Mouse (Mus musculus) adrenal gland, postnatal 36 days (tissue): ENCODE data around the gene Agt. TPM values are rescaled to one million over a fixed set of nuclear protein-coding genes. Genes with fewer than 3 reads are reported as not detected.
A peak's percentile ranks its signal among the peaks of the same experiment; 100 is the strongest.

ENCODE experiments used
- DNase-seq, 2 experiments: peaks; one replicate each; pipeline ENCODE4 v3.0.0; 2021; ENCODE audit warnings: mixed read lengths in 1 of 2
- long read RNA-seq, 2 experiments: library from polyadenylated mRNA; stranded (forward); transcript quantifications; one replicate each; pipeline ENCODE4 v2.0.0; 2021; ENCODE audit warnings: borderline sequencing depth in 2 of 2
- total RNA-seq, 2 experiments: library from RNA; stranded (reverse); gene quantifications; 2 replicates each; pipeline ENCODE4 v1.2.3; 2021

Agt gene
- 1 to 10 TPM; 3.7 to 4.0 TPM for total RNA-seq
- long read RNA-seq, experiment 1, partial matches to known transcripts: 4 of 7 reads
- long read RNA-seq, experiment 1, other reads (novel, unspliced or antisense): 0 of 7 reads
- long read RNA-seq, experiment 2: 0 reads

DNA sequence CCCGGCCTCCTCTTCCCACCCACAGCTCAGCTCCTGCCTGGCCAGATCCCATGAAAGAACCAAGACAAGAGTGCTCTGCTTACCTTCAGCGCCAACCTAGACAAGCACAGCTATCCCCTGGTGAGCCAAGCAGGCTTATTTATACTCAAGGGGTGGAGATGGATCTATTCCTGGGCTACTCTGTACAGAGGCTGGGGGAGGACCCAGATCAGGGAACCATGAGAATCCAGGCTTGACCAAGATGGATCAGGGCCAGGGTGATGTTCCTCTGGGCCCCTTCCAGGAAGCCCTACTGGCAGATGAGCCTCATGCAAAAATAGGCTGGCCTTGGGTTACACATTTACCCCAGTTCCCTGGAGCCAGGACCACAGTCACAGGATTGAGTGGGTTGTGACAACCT is at the start of gene Agt:
Gene Agt, minus strand, starts transcription at position 114 of the 400 bp plus-strand sequence.
- DNase-seq: peak; percentile 60 to 67

DNA sequence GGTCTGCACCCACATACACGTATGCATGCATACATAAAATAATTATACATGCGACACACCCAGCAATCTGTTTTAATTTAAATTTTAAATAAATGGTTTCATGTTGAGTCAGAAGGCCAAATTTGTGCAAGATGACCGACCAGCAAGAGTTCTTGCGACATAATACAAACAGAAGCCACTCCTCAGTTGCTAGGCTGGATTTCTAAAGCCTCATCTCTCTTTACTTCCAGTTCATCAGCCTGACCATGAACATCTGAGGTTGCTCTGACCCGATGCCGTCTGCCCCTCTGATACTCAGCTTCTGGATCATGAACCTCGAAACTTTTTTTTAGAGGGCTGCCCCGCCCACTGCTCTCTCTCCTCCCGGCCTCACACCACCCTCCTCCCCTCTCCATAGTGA is 48.7 kb upstream of the Agt start:
- peak in 1 of 2 experiments; percentile 42 for DNase-seq

DNA sequence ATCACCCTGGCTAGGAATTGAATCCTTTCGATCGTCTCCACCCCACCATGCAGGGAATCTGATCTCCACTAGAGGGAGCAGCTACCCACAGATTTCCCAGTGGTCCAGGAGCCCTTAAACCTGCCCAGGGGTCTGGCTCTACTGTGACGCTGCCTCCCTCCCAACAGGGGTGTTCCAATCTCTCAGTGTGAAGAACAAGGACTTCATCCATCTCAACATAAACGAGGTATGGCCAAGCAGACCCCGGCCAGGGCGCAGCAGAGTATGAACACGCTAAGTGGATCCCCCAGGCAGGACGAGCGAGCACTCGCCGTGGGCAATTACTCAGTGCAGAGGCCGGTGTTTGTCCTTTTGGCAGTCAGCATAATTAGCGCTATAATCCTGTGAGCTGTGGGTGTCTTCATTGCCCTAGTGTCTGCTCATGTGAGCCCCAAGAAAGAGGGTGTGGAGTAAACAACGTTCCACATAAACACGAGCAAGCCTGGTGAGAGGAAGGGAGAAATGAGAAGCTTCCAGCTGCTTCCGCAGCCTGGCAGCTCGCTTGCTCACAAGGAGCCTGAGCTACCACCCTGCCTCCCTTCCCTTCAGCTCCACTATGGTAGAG is 47.9 kb upstream of the Agt start:
- peak; percentile 75 to 86 for DNase-seq

DNA sequence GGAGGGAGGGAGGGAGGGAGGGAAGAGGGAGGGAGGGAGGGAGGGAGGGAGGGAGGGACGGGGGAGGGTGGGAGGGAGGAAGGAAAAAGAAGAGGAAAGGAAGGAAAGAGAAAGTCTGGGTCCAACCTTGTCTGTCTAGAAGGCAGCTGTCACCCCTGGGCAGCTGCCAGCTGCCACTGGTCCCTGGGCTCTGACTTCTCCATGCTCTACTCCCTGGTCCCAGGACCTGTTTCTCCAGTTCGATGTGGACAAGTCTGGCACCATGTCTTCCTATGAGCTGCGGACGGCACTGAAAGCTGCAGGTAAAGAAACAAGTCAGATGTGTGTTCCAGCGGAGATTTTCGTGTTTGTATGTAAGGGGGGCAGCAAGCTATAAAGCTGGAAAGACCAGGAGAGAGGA is 44.8 kb upstream of the Agt start:
- DNase-seq: no peak

DNA sequence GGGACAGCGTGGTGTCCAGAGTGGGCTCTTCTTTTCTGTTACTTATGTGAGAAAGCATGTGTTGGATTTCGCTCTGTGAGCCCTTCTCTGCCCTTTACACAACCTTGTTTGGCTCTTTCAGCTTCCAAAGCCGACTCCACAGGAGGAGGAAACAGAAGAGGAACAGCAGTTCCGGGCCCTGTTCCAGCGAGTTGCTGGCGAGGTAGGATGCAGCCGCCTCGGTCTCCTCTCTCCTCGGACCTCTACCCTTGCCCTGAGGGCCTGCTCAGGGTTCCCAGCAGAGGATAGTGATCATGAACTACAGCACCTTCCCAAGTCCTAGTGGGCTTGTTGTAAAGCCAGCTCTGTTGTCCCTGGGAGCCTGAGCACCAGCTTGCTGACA is 39.5 kb upstream of the Agt start:
- no peak for DNase-seq

DNA sequence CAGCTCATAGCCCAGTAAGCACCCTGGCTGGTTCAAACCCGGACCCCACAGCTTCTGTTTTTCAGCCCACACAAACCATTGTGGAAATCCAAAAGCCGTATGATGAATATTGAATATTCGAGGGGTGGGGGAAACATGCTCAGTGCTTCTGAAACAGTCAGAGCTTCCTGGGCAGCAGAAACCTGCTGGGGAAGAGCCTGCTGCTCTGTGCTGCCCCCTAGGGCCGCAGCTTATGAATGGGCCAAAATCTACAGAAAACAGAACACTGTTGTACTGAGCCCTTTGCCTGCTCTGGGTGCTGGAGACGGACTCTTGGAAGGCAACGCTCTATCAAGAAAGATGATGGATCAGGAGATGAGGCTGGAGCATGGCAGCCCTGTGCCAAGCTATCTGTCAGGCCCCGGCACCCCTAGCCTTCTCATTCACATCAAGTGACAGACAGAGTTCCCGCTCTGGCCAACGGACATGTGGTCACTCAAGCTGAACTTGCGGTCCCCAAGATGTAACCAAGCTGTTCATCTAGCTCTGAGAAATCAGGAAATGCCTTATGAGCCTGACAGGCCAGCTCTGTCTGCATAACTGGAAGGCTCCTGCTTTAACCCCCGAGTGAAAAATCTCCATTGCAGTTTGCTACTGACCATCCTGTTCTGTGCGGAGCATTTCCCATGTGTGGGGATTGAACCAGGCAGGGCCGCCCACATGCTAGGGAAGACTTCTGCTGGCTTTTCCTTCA is 38.9 kb upstream of the Agt start:
- peak; percentile 42 to 60 for DNase-seq

DNA sequence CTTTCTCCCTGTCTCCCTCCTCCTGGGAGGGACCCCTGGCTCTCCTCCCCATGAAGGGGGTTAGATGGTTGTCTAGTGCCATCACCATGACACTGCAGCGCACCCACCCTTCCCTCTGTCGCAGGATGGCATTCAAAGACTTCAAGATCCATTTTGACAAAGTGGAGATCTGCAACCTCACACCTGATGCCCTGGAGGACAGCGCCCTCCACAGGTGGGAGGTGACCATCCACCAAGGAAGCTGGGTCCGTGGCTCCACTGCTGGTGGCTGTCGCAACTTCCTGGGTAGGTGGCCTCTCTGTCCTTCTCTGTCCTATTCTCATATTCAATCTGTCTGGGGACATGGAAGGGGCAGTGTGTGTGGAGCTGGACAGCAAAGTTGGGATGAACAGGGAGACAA is 34.6 kb upstream of the Agt start:
- peak; percentile 35 to 56 for DNase-seq

DNA sequence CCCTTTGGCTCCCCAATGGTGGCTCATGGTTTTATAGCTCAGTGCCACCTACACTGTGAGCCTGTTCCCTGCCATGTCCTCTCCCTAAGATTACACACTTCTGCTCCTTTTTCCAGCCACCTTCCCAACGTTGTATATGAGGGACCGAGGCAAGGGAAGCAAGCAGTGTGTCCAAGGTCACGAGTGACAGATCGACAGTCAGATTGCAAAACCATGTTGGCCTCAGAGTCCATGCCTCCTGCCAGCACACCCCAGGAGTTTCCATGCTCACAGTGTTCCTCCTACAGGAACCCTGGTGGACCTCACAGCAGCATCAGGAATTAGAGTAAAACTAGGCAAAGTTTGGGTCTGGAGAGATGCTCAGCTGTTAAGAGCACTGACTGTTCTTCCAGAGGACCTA is 19.9 kb upstream of the Agt start:
- peak; percentile 64 to 74 for DNase-seq

DNA sequence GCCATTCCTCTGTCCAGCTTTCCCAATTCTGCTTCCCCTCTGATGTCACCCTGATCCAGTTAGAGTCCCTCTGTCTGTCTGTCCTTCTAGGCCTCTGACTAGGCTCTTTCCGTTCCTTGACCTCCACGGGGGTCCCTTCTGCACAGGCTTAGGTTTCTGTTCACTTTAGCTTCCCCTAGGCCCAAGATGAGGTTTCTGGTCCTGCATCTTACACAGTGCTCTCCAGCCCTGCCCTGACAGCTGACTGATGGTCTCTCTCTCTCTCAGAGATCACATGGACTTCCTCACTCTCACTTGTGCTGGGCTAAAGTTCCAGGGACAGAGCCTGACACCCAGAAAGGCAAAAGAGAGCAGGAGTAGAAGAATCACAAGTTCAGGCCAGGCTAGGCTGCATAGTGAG is 17.1 kb upstream of the Agt start:
- DNase-seq: no peak

DNA sequence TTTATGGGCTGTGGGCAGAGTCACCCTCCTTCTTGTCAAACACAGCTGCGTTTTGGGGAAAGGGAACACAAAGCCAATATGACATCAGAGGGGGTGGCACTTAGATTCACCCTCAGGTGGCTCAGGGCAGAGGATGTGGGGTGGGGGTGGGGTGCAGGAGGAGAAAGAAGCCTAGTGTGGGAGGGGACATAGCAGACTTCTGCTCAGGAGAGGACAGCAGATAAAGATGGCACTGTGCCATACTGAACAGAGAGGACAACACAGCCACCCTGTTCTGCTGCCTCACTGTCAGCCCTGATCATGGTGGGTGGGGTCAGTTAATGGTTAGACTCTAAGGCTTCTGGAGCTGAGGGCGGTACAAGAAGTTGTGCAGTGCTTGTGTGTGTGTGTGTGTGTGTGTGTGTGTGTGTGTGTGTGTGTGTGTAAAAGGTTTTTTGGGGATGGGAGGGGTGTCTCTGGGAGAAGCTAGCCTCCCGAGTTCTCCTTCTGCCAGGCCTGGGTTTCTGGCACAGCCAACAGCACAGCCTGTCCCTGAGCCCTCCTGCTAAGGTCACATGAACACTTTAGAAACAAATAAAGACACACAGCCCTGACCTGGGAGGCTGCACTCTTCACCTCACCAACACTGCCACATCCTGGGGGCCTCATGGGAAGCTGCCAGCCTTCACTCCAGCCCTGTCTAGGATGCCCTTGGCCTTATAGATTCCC is 16.4 kb upstream of the Agt start:
- DNase-seq: peak; percentile 61 to 63

DNA sequence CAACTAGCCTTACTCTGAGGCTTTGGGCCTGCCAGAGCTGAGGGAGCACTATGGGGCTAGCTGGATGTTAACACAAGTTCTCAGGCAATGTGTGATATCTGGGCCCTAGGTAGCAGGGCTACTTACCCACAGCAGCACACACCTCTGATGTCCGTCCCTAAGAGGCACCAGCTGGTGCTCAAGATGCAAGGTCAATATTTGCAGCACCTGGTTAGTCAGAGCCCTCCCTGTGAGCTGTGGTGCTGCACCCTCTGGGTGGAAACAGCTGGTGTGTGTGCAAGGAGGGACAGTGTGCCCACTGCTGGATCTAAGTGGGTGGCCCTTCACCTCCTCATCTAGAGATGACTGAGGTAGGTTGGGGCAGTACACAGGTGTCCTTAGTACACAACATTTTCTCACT is 7.2 kb upstream of the Agt start:
- DNase-seq: no peak

DNA sequence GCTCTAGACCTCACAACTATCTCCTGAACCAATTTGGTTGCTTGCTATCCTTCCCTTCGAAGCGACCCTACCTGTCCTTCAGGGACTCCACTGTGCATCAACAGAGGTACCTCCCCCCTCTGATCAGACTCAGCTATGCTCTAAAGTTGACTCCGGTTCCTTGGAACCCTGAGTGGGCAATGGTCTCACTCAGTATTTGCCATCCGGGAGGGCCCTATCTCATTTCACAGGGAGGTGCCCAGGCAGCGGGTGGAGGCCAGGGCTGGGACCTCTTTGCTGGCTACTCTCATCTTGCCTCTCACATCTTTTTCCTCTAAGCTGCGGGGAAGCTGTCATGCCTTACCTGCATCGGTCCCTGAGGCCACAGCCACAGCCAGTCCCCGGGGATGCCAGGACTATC is 6.3 kb upstream of the Agt start, which contains the start of gene Capn9:
Gene Capn9, plus strand, starts transcription at position 301 of the 400 bp plus-strand sequence.
- DNase-seq: no peak

DNA sequence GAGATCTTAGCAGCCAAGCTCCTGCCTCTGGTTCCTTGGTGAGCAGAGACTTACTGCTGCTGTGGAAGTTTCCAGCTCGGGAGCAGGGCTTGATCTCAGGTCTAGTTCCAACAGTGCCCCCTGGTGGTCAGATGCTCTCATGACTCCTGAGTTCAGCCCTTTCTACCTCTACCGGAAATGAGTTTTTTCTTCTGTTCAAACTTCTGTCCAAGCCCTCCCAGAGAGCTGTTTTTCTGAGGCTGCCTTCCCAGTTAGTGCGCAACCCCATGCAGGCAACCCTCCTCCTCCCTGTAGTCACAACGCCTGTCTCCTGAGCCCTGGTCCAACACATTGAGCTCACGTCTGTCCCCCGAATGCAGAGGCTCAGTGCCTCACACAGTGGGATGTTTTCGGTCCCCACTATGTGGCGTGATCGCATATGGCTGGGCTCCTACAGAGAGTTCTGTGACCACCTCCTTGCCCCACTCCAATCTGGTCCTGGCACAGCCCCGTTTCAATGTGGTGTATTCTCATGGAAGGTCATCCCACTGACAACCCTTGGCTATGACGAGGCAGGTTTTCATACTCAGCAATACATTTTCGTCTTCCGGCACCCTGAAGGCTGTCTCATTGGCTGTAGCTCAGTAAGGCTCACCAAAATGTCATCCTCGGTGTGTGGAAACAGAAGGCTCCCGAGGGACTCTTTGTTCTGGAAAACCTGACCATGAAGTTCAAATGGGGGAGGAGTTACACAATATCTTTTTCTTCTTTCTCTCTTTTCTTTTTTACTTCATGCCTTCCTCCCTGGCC is 4.2 kb upstream of the Agt start:
- peak; percentile 94 to 95 for DNase-seq

DNA sequence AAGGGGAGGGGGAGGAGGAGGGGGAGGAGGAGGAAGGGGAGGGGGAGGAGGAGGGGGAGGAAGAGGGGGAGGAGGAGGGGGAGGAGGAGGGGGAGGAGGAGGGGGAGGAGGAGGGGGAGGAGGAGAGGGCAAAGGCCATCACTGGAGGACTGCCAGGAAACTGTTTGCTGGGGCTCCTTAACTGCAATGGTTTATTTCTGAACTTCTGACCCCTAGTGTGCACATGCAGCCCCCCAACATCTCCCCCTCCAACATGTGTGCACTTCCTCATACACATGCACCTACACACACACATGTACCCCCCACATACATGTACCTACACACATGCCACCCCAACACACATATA is 2.9 kb upstream of the Agt start:
- no peak for DNase-seq

DNA sequence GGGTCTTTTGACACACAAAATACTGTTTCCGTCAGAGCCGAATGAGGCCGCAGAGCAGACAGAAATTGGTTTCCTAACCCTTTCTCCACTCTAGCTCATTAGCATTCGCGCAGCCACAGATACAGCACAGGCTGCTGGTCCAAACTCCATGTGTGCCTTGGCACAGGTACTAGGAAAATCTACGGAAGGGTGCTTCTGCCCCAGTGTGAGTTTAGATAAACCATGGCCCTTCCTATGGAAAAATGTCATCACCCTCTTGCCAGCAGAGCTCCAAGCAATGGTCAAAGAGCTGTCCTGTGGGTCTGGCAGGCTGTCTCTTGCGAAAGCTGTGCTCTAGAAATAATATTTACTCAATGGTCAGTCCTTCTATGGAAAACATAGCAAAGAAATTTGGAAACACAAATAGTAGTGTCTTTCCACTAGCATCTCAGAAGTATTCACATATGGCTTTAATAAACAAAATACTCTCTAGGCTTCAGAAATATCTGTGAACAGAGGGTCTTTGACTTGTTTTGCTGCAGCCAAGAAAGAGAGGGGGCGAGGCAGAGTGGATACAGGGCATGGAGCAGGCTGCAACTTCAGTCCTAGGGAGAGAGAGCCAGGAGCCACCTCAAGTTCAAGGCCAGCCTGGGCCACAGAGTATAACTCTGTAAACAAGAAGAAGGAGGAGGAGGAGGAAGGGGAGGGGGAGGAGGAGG is 2.4 kb upstream of the Agt start:
- DNase-seq: no peak

DNA sequence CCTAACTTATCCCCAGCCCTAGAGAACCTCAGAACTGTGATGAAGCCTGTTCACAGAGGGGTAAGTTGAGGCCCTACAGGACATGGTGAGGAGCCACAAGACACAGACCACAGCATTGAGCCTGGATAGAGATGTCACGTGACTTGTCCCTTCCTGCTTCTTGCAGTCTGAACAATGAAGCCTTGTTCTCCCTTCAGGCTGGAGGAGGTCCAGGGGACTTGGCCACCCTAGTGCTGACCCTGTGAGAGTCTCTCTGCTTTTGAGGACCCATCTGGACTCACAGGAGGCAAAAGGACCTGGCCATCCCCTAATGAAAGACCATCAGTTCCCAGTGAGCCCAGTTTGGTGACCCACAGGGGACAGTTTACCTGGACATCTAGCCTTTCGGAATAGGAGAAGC is 406 bp downstream of the Agt start:
- DNase-seq: no peak

DNA sequence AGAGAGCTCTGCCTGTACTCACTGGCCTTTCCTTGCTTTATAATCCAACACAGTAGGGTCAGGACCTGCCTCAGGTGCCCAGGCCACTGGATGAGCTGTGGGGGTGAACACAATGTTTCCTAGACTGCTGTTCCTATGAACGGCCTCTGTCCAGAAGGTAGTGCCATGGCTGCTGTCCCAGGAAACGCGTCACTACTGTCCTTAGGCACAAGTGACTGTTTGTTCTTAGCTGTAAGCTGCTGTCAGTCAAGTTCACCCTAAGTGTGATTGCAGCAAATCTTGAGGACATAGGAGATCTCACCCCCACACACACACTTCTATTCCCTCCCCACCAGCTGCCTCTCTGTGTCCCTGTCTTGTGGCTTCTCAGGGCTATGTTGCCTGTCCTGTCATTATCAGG is 1.9 kb downstream of the Agt start:
- DNase-seq: no peak

DNA sequence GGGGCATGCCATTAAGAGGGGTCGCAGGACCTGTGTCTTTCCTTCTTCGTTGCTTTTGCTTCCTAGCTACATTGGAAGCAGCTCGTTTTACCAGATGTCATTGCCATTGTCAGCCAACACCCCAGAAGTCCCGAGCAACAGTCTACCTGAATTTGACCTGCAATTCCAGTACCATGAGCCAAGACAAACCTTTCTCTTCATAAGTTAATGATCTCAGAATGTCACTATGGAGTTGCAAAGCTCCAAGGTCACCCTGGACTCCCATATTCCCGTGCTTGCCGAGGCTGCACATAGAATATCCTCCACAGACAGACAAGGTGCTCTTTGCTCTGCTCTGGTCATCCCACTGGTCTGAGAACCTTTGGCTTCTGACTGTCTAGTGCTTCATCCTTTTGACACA is 2.4 kb downstream of the Agt start:
- DNase-seq: no peak

DNA sequence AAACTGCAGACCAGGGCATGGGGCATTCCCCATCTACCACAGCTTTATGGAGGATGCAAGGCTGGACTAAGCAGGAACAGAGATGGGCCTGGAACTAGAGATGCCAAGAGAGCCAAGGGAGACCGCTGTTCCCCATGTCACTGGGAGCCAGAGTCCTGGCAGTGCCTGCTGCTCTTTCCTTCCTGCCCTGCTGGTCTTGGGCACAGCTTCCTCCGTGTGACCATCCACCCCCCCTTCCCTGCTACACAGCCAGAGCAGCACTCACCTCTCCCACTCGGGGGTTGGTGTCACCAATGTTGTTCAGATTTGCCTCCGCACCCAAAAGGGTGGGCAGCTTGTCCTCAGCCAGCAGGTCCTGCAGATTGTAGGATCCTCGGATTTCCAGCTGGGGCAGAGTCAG is 12.0 kb downstream of the Agt start:
- no peak for DNase-seq

DNA sequence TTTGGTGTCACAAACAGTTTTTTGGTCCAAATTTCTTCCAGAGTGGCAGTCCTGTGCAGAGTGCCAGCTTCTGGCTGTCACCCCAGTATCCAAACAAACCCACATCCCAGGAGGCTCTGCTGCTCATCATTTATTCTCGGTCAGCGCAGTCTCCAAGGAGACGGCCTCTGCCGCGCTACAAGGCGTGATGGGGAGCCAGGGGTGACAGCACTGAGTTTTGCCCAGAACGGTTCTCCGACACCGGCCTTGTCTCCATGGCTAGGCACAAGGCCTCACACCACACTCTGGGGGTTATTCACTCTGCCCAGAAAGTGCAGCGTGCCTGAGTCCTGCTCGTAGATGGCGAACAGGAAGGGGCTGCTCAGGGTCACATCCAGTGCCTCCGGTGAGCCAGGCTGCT is 12.8 kb downstream of the Agt start:
- DNase-seq: no peak

DNA sequence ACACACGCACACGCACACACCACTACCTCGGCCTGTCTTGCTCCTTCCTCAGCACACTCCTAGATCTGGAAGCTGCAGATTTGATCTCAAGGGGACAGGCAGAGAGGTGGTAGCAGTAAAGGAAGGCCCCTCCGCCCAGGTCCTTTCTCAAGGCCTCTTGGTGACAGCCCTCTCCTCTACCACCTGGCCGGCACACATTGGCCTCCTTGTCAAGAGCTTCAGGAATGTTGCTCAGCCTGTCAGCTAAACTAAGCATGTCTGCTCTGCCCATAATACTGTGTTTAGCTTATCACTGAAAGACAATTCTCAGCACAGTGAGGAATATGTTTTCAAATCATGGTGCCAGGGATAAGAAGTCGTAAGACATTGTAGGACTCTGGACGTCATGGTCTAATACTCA is 13.3 kb downstream of the Agt start:
- no peak for DNase-seq
